Mouse (Mus musculus): Measurements from ENCODE around the gene Pygl. TPM values are rescaled to one million over a fixed set of nuclear protein-coding genes. Genes with fewer than 3 reads are reported as not detected.

Gene Pygl
- total and polyA plus RNA-seq, 3 experiments = 13.9 to 26.9 TPM; not detected in 1

DNA sequence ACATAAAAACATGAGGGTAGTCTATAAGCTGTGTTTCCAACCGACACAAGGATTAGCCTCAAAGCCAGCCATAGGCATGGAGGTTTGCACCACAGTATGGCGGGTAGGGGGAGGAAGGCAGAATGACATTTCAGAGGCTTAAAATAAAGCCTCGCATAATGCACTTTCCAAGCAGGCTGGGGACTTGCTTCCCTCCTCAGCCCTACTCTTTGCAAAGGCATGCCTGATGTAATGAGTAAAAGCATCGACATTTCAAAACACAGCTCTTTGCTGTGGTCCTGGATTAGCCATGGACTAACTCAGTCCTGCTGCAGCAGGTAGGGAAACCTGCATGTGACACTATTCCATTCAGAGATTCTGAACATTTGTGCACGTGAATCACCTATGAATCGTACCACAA, 38.4 kb upstream of the Pygl start:
- Histone ChIP-seq H3K79me2 (ENCODE audit: control insufficient read depth, insufficient read depth, low read length, poor library complexity) (no peaks in the 10 kb centered on the region), H3K36me3 (ENCODE audit: control insufficient read depth in 1 of 2, insufficient read depth in 2 of 2, low read length in 2 of 2) (no peaks in the 10 kb centered on the region), H3K4me3 (ENCODE audit: control insufficient read depth in 1 of 2, insufficient read depth in 1 of 2, low read depth in 2 of 2, low read length in 2 of 2) (no peak overlapping the region), H3K27me3 (ENCODE audit: control insufficient read depth in 1 of 2, insufficient read depth in 2 of 2, low read length in 2 of 2) (peaks cover 5 to 8% of the 10 kb centered on the region in 2 experiments), H3K9ac (ENCODE audit: control insufficient read depth, low read depth, low read length, poor library complexity, severe bottlenecking) (no peak overlapping the region), H3K27ac (ENCODE audit: control insufficient read depth, low read depth, low read length) (no peak overlapping the region), H3K9me3 (replicated peaks; ENCODE audit: insufficient read depth, low read length) (no peaks in the 10 kb centered on the region), H3K4me1 (ENCODE audit: control insufficient read depth in 1 of 2, insufficient read depth in 2 of 2, low read length in 2 of 2) (no peaks in the 10 kb centered on the region)
- TF ChIP-seq SMC3 (IDR thresholded peaks at IDR 0.05; ENCODE audit: low read depth, low read length) (no peak), GATA1 (IDR thresholded peaks at IDR 0.05; ENCODE audit: low read depth, low read length) (no peak), RCOR1 (IDR thresholded peaks at IDR 0.05; ENCODE audit: low read depth, low read length) (no peak), UBTF (IDR thresholded peaks at IDR 0.05; ENCODE audit: borderline replicate concordance, insufficient read depth, low read depth, low read length) (no peak), RAD21 (IDR thresholded peaks at IDR 0.05; ENCODE audit: low read depth, low read length) (no peak), CTCF (IDR thresholded peaks at IDR 0.05 in 2 of 3, conservative IDR thresholded peaks at IDR 0.05 in 1 of 3; ENCODE audit: control insufficient read depth in 1 of 3, insufficient read depth in 1 of 3, low read depth in 2 of 3, low read length in 3 of 3, poor library complexity in 1 of 3, severe bottlenecking in 1 of 3) (no peak), NRF1 (IDR thresholded peaks at IDR 0.05; ENCODE audit: insufficient read depth, low read depth, low read length, poor library complexity, severe bottlenecking) (no peak), TAL1 (IDR thresholded peaks at IDR 0.05; ENCODE audit: low read length) (no peak), E2F4 (IDR thresholded peaks at IDR 0.05; ENCODE audit: borderline replicate concordance, low read depth, low read length) (no peak), MAZ (IDR thresholded peaks at IDR 0.05; ENCODE audit: low read depth, low read length) (no peak), SIN3A (IDR thresholded peaks at IDR 0.05; ENCODE audit: low read length) (no peak)
- no peak for DNase-seq (ENCODE audit: low read depth, low spot score)

DNA sequence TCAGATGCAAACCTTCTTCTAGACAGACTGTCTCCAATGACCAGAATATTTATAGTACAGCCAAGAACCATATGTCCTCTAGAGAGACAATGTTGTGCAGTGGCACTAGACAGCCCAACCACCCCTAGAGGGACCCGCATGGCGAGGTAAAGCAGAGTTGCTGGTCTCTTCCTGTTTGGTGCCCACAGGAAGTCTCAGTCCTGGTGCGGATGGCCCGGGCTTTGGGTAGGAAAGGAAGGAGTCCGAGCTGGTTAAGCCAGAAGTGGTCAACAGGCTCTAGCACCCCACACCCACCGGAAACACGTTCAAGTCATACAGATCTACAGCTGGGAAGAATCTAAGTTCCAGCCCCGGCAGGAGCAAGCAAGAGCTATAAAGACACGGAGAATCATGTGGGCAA, 36.0 kb upstream of the Pygl start:
- no peaks in the 10 kb centered on the region for H3K79me2 ChIP-seq (ENCODE audit: control insufficient read depth, insufficient read depth, low read length, poor library complexity)
- no peaks in the 10 kb centered on the region for H3K4me1 ChIP-seq (ENCODE audit: control insufficient read depth in 1 of 2, insufficient read depth in 2 of 2, low read length in 2 of 2)
- H3K4me3 ChIP-seq (ENCODE audit: control insufficient read depth in 1 of 2, insufficient read depth in 1 of 2, low read depth in 2 of 2, low read length in 2 of 2) = no peak overlapping the region
- no peaks in the 10 kb centered on the region for H3K9me3 ChIP-seq (replicated peaks; ENCODE audit: insufficient read depth, low read length)
- no peak overlapping the region for H3K27ac ChIP-seq (ENCODE audit: control insufficient read depth, low read depth, low read length)
- peaks cover 2 to 6% of the 10 kb centered on the region in 2 experiments; a peak in 3 of 4 replicates for H3K27me3 ChIP-seq (ENCODE audit: control insufficient read depth in 1 of 2, insufficient read depth in 2 of 2, low read length in 2 of 2)
- TF ChIP-seq MAX (IDR thresholded peaks at IDR 0.05; ENCODE audit: low read length) (no peak), NRF1 (IDR thresholded peaks at IDR 0.05; ENCODE audit: insufficient read depth, low read depth, low read length, poor library complexity, severe bottlenecking) (no peak), KAT2A (conservative IDR thresholded peaks at IDR 0.05; ENCODE audit: low read depth, low read length) (no peak), JUND (IDR thresholded peaks at IDR 0.05; ENCODE audit: low read depth, low read length) (no peak), RCOR1 (IDR thresholded peaks at IDR 0.05; ENCODE audit: low read depth, low read length) (no peak), UBTF (IDR thresholded peaks at IDR 0.05; ENCODE audit: borderline replicate concordance, insufficient read depth, low read depth, low read length) (no peak), ETS1 (IDR thresholded peaks at IDR 0.05; ENCODE audit: low read depth, low read length) (no peak), MXI1 (IDR thresholded peaks at IDR 0.05; ENCODE audit: low read depth, low read length) (no peak), HCFC1 (IDR thresholded peaks at IDR 0.05; ENCODE audit: low read depth, low read length) (no peak), SIN3A (IDR thresholded peaks at IDR 0.05; ENCODE audit: low read length) (no peak), E2F4 (IDR thresholded peaks at IDR 0.05; ENCODE audit: borderline replicate concordance, low read depth, low read length) (no peak), CHD2 (IDR thresholded peaks at IDR 0.05; ENCODE audit: low read length) (no peak), MEF2A (IDR thresholded peaks at IDR 0.05; ENCODE audit: extremely low read depth, insufficient replicate concordance, low read depth, low read length, poor library complexity, severe bottlenecking) (no peak), TAL1 (IDR thresholded peaks at IDR 0.05; ENCODE audit: low read length) (no peak), USF2 (IDR thresholded peaks at IDR 0.05; ENCODE audit: borderline replicate concordance in 1 of 2, insufficient read depth in 1 of 2, low read depth in 1 of 2, low read length in 2 of 2) (no peak), ELF1 (IDR thresholded peaks at IDR 0.05; ENCODE audit: low read depth, low read length) (no peak), NELFE (IDR thresholded peaks at IDR 0.05; ENCODE audit: low read depth, low read length) (no peak), TBP (IDR thresholded peaks at IDR 0.05; ENCODE audit: low read depth, low read length) (no peak), MAZ (IDR thresholded peaks at IDR 0.05; ENCODE audit: low read depth, low read length) (no peak)
- no peaks in the 10 kb centered on the region for H3K36me3 ChIP-seq (ENCODE audit: control insufficient read depth in 1 of 2, insufficient read depth in 2 of 2, low read length in 2 of 2)
- no peak overlapping the region for H3K9ac ChIP-seq (ENCODE audit: control insufficient read depth, low read depth, low read length, poor library complexity, severe bottlenecking)
- DNase-seq (ENCODE audit: low read depth, low spot score) = no peak

All from MEL (cell line).